Mouse (Mus musculus) cerebellum, postnatal 4 days (tissue): ENCODE data around the gene Plet1.

Experiments
- DNase-seq, 2 experiments: peaks; one replicate each; pipeline ENCODE4 v3.0.0; 2022; ENCODE audit warnings: low spot score in 2 of 2, mixed read lengths in 1 of 2

Plet1 gene

DNA sequence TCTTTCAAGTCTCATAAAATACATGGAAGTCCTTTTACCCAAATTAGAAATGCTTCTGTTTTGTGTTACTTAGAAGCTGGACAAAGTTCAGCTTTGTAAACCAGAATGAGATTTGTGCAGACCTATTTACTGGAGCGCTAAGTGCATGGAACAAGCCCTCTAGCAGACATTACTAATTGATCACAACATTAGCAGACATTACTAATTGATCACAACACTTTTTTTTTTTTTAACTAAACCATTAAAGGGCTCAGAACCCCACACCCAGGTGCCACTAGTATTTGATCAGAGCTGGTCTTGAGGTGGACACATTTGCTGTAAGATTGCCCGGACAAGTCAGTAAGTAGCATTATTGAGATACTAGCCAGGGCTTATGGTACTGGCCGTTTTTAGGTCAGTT, 39.5 kb downstream of the Plet1 start:
- no peak for DNase-seq

DNA sequence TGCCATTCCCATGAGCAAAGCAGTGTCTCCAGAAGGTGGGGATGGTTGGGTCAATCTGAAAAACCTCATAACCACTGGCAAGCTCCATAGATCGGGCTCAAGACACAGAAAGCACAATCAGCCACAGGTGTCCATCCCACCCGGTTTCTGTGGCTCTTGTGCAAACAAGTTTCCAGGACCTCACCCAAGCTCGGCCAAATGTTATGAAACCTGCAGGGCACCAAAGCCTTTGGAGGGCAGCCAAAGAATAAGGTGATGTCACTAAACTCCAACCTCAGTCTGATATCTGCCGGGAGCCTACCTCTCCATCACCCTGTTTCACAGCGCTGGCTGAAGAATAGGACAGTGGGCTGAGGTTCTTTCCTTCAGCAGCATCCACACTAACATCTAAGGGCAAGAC, 41.6 kb downstream of the Plet1 start:
- no peak for DNase-seq

DNA sequence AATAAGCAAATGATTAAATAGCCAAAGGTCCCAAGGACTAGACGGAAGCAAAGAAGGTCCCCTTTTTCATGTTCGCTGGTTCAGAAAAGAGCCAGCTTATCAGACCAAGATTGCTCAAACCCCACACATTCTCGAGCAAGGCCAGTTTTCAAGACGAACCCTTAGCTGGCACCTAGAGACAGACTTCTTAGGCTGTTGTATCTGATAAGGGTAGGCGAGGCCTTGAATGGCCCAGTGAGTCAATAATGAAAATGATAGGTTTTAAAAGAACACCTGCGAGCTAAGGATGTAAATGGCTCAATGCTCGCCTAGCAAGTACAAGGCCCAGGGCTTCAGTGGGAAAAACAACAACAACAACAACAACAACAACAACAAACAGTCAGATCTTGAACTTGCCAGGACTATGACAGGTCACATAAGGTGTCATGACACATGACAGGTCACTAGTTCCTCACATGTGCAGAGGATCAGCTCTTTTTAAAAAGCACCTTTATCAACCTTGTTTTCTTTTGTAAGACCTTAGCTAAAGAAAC, 42.3 kb downstream of the Plet1 start:
- DNase-seq = no peak

DNA sequence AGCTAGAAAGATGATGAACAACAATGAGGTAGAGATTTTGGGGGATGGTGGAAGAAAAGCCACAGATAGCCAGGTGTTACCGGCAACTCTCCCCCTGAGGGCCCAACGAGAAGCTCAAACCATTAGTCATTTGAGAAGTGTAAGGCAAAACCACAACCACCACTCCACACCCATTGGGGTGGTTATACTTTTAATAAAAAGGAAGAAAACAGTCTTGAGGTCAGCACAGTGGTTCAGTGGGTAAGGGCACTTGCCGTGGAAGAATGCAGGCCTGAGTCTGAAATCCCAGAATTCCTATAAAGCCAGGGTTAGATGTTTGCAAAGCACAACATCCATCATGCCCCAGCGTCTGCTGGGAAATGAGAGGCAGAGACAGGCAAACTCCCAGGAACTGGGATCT, 43.0 kb downstream of the Plet1 start:
- no peak for DNase-seq

DNA sequence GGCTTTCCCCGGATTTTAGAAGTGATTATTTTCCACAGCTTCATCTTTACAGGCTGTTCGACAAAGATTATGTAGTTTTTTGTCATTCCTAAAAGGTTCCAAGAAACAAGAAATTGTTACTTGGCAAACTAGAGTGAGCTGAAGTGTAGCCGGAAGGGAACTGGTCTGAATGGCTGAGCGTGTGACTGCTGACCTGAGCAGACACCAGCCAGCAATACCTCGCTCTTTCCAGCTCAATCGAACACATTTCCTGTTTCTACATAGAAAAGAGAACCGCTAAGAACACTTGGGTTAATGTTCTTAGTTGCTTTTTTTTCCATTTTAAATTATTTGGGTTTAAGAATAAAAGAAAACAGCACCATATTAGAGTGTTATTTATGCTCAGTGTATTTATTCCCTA, 45.8 kb downstream of the Plet1 start:
- no peak for DNase-seq

DNA sequence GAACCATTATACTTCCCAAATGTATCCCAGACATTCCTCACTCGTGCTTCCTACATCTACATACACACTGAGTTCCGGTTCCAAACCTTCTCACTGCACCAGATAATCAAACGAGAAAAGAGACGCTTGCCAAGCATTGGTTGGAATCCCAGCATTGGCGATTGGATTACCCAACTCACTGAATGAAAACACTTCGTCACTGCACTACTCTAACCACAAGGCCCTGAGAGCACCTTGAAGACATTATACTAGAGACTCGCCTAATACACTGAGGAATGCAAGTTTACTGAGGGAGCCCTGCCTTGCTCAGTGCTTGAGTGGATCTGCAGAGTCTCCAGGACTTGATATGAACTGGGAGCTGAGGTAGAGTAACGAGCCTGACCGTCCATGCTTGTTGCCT, 48.1 kb downstream of the Plet1 start:
- no peak for DNase-seq

DNA sequence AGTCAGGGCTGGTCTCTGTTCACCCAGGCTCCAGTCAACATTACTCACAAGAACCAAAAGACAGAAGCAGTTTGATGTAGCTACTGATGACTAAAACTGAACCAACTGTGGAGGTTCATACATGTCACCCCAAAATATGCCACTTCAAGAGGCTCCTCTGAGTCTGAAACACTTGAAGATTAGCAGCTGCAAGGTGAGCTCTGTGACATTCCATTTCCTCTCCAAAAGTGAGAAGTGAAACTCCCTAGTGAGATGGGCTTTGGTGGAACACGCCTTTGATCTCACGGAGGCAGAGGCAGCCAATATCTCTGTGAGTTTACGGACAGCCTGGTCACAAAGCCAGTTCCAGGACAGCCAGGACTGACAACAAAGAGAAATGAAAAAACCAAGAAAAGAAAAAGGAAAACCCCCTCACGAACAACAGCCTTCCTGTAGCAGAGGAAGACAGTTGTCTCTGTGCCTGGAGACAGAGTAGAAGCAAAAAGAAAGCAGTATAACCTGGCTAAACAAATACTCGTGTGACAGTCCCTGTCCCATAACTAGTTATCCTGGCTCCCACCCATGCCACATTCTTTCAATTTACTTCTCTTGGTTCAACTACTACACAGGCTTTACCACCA, 53.6 kb downstream of the Plet1 start:
- no peak for DNase-seq

DNA sequence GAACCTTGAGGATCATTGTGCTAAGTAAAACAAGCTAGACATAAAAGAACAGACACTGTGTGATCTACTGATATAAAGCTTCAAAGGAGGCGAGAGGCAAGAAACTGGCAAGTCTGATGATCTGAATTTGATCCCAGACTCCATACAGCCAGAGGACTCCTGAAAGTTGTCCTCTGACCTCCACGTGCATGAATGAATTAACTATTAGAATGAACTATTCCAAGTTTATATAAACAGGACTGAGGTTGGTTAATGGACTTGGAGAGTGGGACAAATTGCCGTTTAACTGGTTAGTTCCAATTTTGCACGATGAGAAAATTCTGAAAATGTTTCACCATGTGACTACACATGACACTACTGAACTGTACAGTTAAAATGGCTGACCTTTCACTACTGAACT, 54.6 kb downstream of the Plet1 start:
- DNase-seq = no peak

DNA sequence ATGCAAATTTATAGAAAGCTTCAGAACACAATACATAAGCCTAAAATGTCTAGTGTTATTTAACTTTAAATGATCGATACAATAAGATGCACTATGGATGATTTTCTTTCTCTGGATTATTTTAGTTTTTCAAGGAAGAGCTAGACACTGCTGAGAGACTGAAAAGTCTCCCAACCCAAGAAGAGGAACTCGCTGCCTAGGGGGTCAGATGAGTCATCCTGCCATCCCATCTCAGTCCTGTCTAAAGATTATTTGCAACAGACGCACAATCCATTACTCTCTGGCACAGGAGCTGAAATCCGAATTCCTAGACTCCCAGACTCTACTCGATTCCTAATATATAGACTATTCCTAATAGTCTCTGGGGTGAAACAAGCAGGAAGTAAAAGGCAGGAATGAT, 57.9 kb downstream of the Plet1 start:
- no peak for DNase-seq

DNA sequence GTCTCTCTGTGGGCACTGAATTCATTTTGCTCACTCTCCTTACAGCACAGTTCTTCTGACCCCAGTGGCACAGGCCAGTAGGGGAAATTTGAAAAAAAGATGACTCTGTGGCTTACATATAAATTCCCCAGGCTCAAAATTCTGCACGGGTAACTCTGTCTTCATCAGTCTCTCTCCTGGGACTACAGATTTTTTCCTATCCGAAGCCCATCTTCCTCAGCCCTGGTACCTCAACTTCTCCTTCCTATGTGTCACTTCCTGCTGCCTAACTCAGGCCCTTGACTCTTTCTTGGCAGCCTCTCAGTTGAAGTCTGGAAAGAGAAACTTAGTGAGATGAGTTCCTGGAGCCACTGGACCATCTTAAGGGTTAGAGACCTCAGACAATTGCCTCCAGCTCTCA, 59.2 kb downstream of the Plet1 start:
- DNase-seq = no peak

DNA sequence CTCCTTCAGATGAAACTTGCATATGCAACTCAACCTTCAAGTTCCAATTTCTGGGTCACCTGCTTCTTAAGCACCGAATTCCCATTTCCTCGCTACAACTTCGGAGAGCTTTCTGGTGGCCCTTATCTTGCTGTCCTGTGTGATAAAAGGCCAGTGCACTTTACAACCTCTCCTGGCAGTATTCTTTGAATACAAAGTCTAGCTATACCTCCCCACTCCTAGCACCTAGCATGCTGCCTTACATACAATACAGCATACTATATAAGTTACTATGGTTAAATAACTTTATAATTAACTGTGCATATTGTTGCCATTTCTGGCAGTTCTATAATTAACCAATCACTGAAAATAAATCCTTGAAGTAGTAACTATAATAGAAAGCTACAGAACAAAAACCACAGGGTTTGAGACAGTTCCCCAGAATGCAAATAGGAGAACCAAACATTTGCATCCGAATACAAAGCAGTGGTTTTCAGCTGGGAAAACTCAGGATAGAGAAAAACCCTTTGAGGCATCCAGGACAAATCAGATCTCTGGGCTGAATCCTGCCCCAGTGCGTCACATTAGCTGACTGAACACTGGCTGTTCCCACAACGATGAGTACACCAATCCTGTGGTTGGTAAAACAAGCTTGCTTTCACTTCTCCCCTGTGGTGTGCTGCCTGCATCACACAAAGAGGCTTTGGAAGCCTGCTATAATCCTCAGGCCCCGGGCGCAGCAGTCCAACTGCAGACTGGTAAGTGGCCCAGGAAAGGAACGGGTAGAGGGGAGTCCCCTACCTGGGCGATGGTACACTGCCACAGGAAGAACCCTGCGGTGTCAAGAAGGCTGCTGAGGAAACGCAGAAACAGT, 60.1 kb downstream of the Plet1 start, which contains the start of gene Il18:
Gene Il18, plus strand, starts transcription at position 587 of the 853 bp plus-strand sequence.
- peak in 1 of 2 experiments; percentile 21 for DNase-seq

DNA sequence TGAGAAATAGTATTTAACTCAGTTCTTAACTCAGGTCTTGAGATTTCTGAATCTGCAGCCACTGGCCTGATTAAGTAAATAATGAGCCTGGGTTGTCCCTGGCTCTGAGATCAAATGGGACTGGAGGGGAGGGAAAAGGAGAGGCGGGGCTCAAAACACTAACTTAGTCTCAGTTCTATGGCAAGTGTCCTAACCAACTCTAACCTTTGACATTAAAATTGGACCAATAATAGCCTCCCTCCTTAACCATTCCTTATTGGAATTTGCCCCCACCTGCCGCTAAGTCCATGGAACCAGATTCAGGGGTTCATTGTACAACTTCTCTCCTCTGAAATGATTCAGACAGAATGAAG, 60.7 kb downstream of the Plet1 start, which contains the start of gene Bco2:
Gene Bco2, minus strand, starts transcription at position 88 of the 353 bp plus-strand sequence.
- DNase-seq = no peak
